Mouse (Mus musculus): Measurements from ENCODE around the gene Tln2. TPM values are rescaled to one million over a fixed set of nuclear protein-coding genes. Genes with fewer than 3 reads are reported as not detected.

Tln2 gene
- polyA plus RNA-seq, 1 experiment from 2014 or later: 22.9 TPM

- Histone ChIP-seq H3K9ac (ENCODE audit: low read length) (no peak overlapping the region), H3K4me3 (ENCODE audit: low read depth, low read length) (no peak overlapping the region), H3K9me3 (ENCODE audit: control insufficient read depth, low read length) (no peaks in the 10 kb centered on the region), H3K27me3 (ENCODE audit: control insufficient read depth, insufficient read depth, low read length) (no peaks in the 10 kb centered on the region), H3K36me3 (ENCODE audit: control insufficient read depth, insufficient read depth, low read length) (no peaks in the 10 kb centered on the region), H3K4me2 (ENCODE audit: low read depth, low read length, severe bottlenecking) (no peak overlapping the region), H3K27ac (ENCODE audit: low read depth, low read length) (no peak overlapping the region), H3K4me1 (replicated peaks; ENCODE audit: control insufficient read depth, insufficient read depth, low read length) (no peaks in the 10 kb centered on the region)
- 93% methylated on average over 8 of the region's 8 CpGs for WGBS
- DNase-seq (ENCODE audit: low spot score) (no peak), ATAC-seq (replicated peaks; ENCODE audit: low FRiP score) (no peak)
Measured at GRCm38 (mm10) chr9:67504669-67505260, 54.7 kb downstream of the Tln2 start.

- Histone ChIP-seq H3K9ac (ENCODE audit: low read length) (no peak overlapping the region), H3K36me3 (ENCODE audit: control insufficient read depth, insufficient read depth, low read length) (no peaks in the 10 kb centered on the region), H3K4me2 (ENCODE audit: low read depth, low read length, severe bottlenecking) (no peak overlapping the region), H3K27ac (ENCODE audit: low read depth, low read length) (no peak overlapping the region), H3K4me1 (replicated peaks; ENCODE audit: control insufficient read depth, insufficient read depth, low read length) (no peaks in the 10 kb centered on the region), H3K27me3 (ENCODE audit: control insufficient read depth, insufficient read depth, low read length) (no peaks in the 10 kb centered on the region), H3K4me3 (ENCODE audit: low read depth, low read length) (no peak overlapping the region), H3K9me3 (ENCODE audit: control insufficient read depth, low read length) (no peaks in the 10 kb centered on the region)
- 88% methylated on average over 1 of the region's 1 CpGs for WGBS
- no peak for DNase-seq (ENCODE audit: low spot score)
- no peak for ATAC-seq (replicated peaks; ENCODE audit: low FRiP score)
Measured at GRCm38 (mm10) chr9:67501801-67502200, 57.7 kb downstream of the Tln2 start.

GRCm38 (mm10) chr9:67496368-67496767 is 63.1 kb downstream of the Tln2 start:
- no peak for ATAC-seq (replicated peaks; ENCODE audit: low FRiP score)
- H3K4me1 ChIP-seq (replicated peaks; ENCODE audit: control insufficient read depth, insufficient read depth, low read length): no peaks in the 10 kb centered on the region
- 82% methylated on average over 2 of the region's 2 CpGs for WGBS
- no peaks in the 10 kb centered on the region for H3K9me3 ChIP-seq (ENCODE audit: control insufficient read depth, low read length)
- no peak overlapping the region for H3K4me2 ChIP-seq (ENCODE audit: low read depth, low read length, severe bottlenecking)
- H3K36me3 ChIP-seq (ENCODE audit: control insufficient read depth, insufficient read depth, low read length): no peaks in the 10 kb centered on the region
- no peaks in the 10 kb centered on the region for H3K27me3 ChIP-seq (ENCODE audit: control insufficient read depth, insufficient read depth, low read length)
- H3K4me3 ChIP-seq (ENCODE audit: low read depth, low read length): no peak overlapping the region
- no peak for DNase-seq (ENCODE audit: low spot score)
- no peak overlapping the region for H3K9ac ChIP-seq (ENCODE audit: low read length)
- no peak overlapping the region for H3K27ac ChIP-seq (ENCODE audit: low read depth, low read length)

DNA sequence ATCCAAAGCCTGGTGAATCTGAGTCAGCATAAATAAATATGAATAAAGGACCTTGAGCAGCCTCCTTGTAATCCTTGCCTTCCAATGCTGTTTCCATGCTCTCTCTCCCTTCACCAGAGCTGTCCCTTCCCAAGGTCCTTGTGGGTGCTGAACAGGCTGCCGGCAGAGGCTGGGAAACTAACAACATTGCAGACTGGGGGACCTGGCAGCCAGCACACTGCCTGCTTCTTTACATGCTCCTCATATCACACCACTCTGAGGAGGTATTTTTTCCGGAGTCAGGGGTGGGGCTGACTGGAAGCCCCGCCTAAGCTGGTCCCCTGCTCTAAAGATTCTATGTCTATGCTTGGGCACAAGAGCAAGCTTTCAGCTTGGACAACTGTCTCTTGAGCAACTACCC is 64.2 kb downstream of the Tln2 start:
- Histone ChIP-seq H3K4me3 (ENCODE audit: low read depth, low read length) (no peak overlapping the region), H3K9me3 (ENCODE audit: control insufficient read depth, low read length) (no peaks in the 10 kb centered on the region), H3K9ac (ENCODE audit: low read length) (no peak overlapping the region), H3K4me2 (ENCODE audit: low read depth, low read length, severe bottlenecking) (no peak overlapping the region), H3K27me3 (ENCODE audit: control insufficient read depth, insufficient read depth, low read length) (no peaks in the 10 kb centered on the region), H3K36me3 (ENCODE audit: control insufficient read depth, insufficient read depth, low read length) (no peaks in the 10 kb centered on the region), H3K4me1 (replicated peaks; ENCODE audit: control insufficient read depth, insufficient read depth, low read length) (no peaks in the 10 kb centered on the region), H3K27ac (ENCODE audit: low read depth, low read length) (no peak overlapping the region)
- ATAC-seq (replicated peaks; ENCODE audit: low FRiP score) (no peak), DNase-seq (ENCODE audit: low spot score) (no peak)
- 75% methylated on average over 3 of the region's 3 CpGs for whole genome bisulfite sequencing

GRCm38 (mm10) chr9:67493876-67494552 is 65.5 kb downstream of the Tln2 start:
- H3K9ac ChIP-seq (ENCODE audit: low read length): no peak overlapping the region
- 91% methylated on average over 8 of the region's 8 CpGs for WGBS
- ATAC-seq (replicated peaks; ENCODE audit: low FRiP score) (no peak), DNase-seq (ENCODE audit: low spot score) (no peak)
- no peaks in the 10 kb centered on the region for H3K9me3 ChIP-seq (ENCODE audit: control insufficient read depth, low read length)
- H3K4me3 ChIP-seq (ENCODE audit: low read depth, low read length): no peak overlapping the region
- no peaks in the 10 kb centered on the region for H3K27me3 ChIP-seq (ENCODE audit: control insufficient read depth, insufficient read depth, low read length)
- no peaks in the 10 kb centered on the region for H3K36me3 ChIP-seq (ENCODE audit: control insufficient read depth, insufficient read depth, low read length)
- H3K4me1 ChIP-seq (replicated peaks; ENCODE audit: control insufficient read depth, insufficient read depth, low read length): no peaks in the 10 kb centered on the region
- no peak overlapping the region for H3K27ac ChIP-seq (ENCODE audit: low read depth, low read length)
- no peak overlapping the region for H3K4me2 ChIP-seq (ENCODE audit: low read depth, low read length, severe bottlenecking)

DNA sequence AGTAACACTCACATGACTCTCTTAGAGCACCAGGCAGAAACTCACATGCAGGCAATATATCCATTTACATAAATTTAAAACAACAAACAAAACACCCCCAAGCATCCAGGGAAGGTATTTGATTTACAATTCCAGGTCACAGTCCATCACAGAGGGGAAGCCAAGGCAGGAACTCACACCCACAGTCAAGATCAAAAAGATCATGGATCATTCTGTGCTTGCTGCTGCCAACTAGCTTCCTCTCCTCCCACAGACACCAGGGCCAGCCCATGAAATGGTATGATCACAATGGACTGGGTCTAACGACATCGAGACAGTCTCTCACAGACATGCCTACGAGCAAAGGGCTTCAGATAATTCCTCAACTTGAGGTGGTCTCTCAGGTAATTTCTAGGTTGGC is 70.1 kb downstream of the Tln2 start:
- no peaks in the 10 kb centered on the region for H3K9me3 ChIP-seq (ENCODE audit: control insufficient read depth, low read length)
- no peaks in the 10 kb centered on the region for H3K36me3 ChIP-seq (ENCODE audit: control insufficient read depth, insufficient read depth, low read length)
- DNase-seq (ENCODE audit: low spot score) (no peak), ATAC-seq (replicated peaks; ENCODE audit: low FRiP score) (no peak)
- H3K27me3 ChIP-seq (ENCODE audit: control insufficient read depth, insufficient read depth, low read length): no peaks in the 10 kb centered on the region
- no peak overlapping the region for H3K9ac ChIP-seq (ENCODE audit: low read length)
- no peak overlapping the region for H3K4me2 ChIP-seq (ENCODE audit: low read depth, low read length, severe bottlenecking)
- no peaks in the 10 kb centered on the region for H3K4me1 ChIP-seq (replicated peaks; ENCODE audit: control insufficient read depth, insufficient read depth, low read length)
- no peak overlapping the region for H3K27ac ChIP-seq (ENCODE audit: low read depth, low read length)
- WGBS: 83% methylated on average over 3 of the region's 3 CpGs
- no peak overlapping the region for H3K4me3 ChIP-seq (ENCODE audit: low read depth, low read length)

- Histone ChIP-seq H3K4me2 (ENCODE audit: low read depth, low read length, severe bottlenecking) (no peak overlapping the region), H3K9me3 (ENCODE audit: control insufficient read depth, low read length) (no peaks in the 10 kb centered on the region), H3K4me1 (replicated peaks; ENCODE audit: control insufficient read depth, insufficient read depth, low read length) (peaks cover 3% of the 10 kb centered on the region; the same call in 1 of the 2 replicates), H3K27ac (ENCODE audit: low read depth, low read length) (no peak overlapping the region), H3K27me3 (ENCODE audit: control insufficient read depth, insufficient read depth, low read length) (no peaks in the 10 kb centered on the region), H3K4me3 (ENCODE audit: low read depth, low read length) (no peak overlapping the region), H3K36me3 (ENCODE audit: control insufficient read depth, insufficient read depth, low read length) (no peaks in the 10 kb centered on the region), H3K9ac (ENCODE audit: low read length) (no peak overlapping the region)
- 90% methylated on average over 5 of the region's 5 CpGs for WGBS
- ATAC-seq (replicated peaks; ENCODE audit: low FRiP score) (no peak), DNase-seq (ENCODE audit: low spot score) (no peak)
Measured at GRCm38 (mm10) chr9:67486621-67487020, 72.9 kb downstream of the Tln2 start.

DNA sequence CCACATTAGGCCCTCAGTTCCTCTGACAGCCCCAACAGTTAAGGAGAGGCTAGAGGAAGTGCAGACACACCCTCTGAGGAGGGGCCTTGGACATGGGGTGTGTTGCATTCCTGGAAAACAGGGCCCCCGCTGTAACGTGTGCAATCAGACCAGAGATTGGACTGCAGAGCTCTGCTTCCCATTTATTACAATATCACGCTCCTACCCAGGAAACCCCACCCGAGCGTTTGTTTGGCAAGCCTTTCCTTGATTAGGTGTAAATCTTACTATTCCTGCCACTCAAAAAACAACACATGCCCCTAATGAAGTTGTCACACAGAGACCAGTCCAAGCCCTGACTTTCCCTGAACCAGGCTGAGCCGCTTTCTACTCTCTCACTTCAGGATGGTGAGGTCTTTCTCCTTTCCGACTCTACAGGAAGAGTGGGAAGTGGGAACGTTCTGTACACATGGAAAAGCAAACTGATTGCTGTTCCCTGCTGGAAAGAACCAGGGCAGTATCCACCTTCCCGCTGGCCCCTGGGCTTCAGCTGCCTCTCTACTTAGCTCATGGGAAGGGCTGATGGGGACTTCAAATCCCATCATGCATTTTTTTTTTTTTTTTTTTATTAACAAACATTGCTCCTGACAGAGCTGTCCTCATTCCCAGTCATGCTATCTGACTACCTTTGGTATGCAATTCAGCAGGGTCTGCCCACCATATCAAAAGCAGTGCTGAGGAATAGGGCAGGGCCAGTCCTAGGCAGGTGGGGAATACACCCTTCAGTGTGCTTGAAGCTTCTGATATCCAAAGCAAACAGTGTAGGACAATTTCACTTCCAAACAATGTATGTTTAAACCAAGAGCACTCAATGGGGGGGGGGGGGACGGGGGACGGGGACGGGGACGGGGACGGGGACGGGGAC is 74.1 kb downstream of the Tln2 start:
- H3K9me3 ChIP-seq (ENCODE audit: control insufficient read depth, low read length): no peaks in the 10 kb centered on the region
- no peak overlapping the region for H3K27ac ChIP-seq (ENCODE audit: low read depth, low read length)
- H3K27me3 ChIP-seq (ENCODE audit: control insufficient read depth, insufficient read depth, low read length): no peaks in the 10 kb centered on the region
- H3K4me3 ChIP-seq (ENCODE audit: low read depth, low read length): no peak overlapping the region
- H3K4me2 ChIP-seq (ENCODE audit: low read depth, low read length, severe bottlenecking): no peak overlapping the region
- peaks cover 3% of the 10 kb centered on the region; the same call in 1 of the 2 replicates for H3K4me1 ChIP-seq (replicated peaks; ENCODE audit: control insufficient read depth, insufficient read depth, low read length)
- DNase-seq (ENCODE audit: low spot score): no peak
- WGBS: 85% methylated on average over 15 of the region's 15 CpGs
- no peaks in the 10 kb centered on the region for H3K36me3 ChIP-seq (ENCODE audit: control insufficient read depth, insufficient read depth, low read length)
- ATAC-seq (replicated peaks; ENCODE audit: low FRiP score): no peak
- H3K9ac ChIP-seq (ENCODE audit: low read length): no peak overlapping the region

All from forebrain, embryonic 11.5 days (tissue).